Mouse (Mus musculus) CH12.LX (cell line): ENCODE measurements at regions not wholly inside any gene's neighbourhood (a gene's known extent, or its start where the extent isn't known, plus 50 kb on each side); places are given as distances from the start of the nearest gene placed in this dataset.

Experiments
- HCFC1 ChIP-seq: IDR thresholded peaks from 2 replicates; pipeline ENCODE4 v1.6.1; 2012; ENCODE audit warnings: low read depth, mild to moderate bottlenecking, inconsistent platforms, low read length, improper control_type of control experiment
- MAX ChIP-seq: IDR thresholded peaks from 2 replicates; pipeline ENCODE4 v1.6.1; 2011; ENCODE audit warnings: low read length, improper control_type of control experiment
- POLR2A ChIP-seq: IDR thresholded peaks from 2 replicates; pipeline ENCODE4 v1.6.1; 2011; ENCODE audit warnings: low read depth, mild to moderate bottlenecking, improper control_type of control experiment, low read length
- USF1 ChIP-seq: IDR thresholded peaks from 2 replicates; pipeline ENCODE4 v1.6.1; 2014; ENCODE audit warnings: low read depth, mild to moderate bottlenecking, inconsistent platforms, low read length, improper control_type of control experiment

DNA sequence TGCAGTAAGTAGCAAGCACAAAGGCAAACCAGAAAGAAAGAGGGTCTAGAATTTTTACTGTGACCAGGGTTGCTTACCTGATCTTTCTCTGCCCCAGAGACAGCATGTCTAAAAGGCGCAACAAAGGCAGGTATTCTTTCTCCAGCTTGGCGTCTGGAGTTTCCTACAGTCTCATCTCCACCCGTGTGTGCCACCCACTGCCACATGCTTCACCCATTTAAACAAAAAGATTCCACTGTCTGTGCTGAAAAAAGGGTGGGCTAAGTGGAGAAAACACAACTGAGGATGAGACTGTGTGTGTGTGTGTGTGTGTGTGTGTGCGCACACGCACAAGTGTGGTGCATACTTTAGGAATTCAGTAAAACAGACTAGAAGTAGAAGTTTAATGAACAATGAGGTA lies 69.9 kb upstream of the Dph5 start:
- no peak for TF ChIP-seq HCFC1
- TF ChIP-seq USF1 = no peak
- no peak for TF ChIP-seq POLR2A
- no peak for TF ChIP-seq MAX
